Mouse (Mus musculus) heart, postnatal 0 days (tissue): ENCODE results near the gene Esrra.

Experiments
- CTCF ChIP-seq: IDR thresholded peaks from 2 replicates; pipeline ENCODE4 v1.5.1; 2016; ENCODE audit warnings: antibody characterized with exemption, control low read depth, low read depth
- EP300 ChIP-seq: IDR thresholded peaks from 2 replicates; pipeline ENCODE4 v1.6.1; 2016; ENCODE audit warnings: antibody characterized with exemption, low read depth

- TF ChIP-seq CTCF (no peak), EP300 (no peak)
These were observed 34.8 kb upstream of the Esrra start for GRCm38 (mm10) chr19:6956461-6956860.
